Mouse (Mus musculus) limb, embryonic 14.5 days (tissue): ENCODE results near the gene Ppfia3. TPM values are rescaled to one million over a fixed set of nuclear protein-coding genes. Genes with fewer than 3 reads are reported as not detected.

Experiments
- ATAC-seq: fragments of 200-750 bp; cut with Nextera tagmentation; 2 replicates; pipeline ENCODE4 v1.8.0; 2017; ENCODE audit warnings: low read depth, moderate number of reproducible peaks, moderate TSS enrichment; ENCODE audit not compliant: low FRiP score
- DNase-seq: peaks from one replicate; pipeline ENCODE4 v3.0.0-alpha.2; 2015; ENCODE audit warnings: low spot score
- H3K27ac ChIP-seq: fragments of 300-500 bp; sonication (generic); replicated peaks from 2 replicates; pipeline ENCODE4 v1.5.1; 2014; ENCODE audit warnings: low read depth, mild to moderate bottlenecking, low read length, moderate library complexity, mixed read lengths
- H3K27me3 ChIP-seq: fragments of 300-500 bp; sonication (generic); 2 replicates; pipeline ENCODE4 v1.6.1; 2014; ENCODE audit warnings: low read length, mixed read lengths; ENCODE audit not compliant: control insufficient read depth, insufficient read depth
- H3K36me3 ChIP-seq: fragments of 300-500 bp; sonication (generic); 2 replicates; pipeline ENCODE4 v1.6.1; 2014; ENCODE audit warnings: mild to moderate bottlenecking, low read length, moderate library complexity, mixed read lengths; ENCODE audit not compliant: control insufficient read depth, insufficient read depth
- H3K4me1 ChIP-seq: fragments of 300-500 bp; sonication (generic); 2 replicates; pipeline ENCODE4 v1.6.1; 2014; ENCODE audit warnings: antibody characterized with exemption, low read length, mixed read lengths; ENCODE audit not compliant: control insufficient read depth, insufficient read depth
- H3K4me2 ChIP-seq: fragments of 300-500 bp; sonication (generic); replicated peaks from 2 replicates; pipeline ENCODE4 v1.6.1; 2014; ENCODE audit warnings: low read depth, mild to moderate bottlenecking, low read length, moderate library complexity; ENCODE audit not compliant: severe bottlenecking
- H3K4me3 ChIP-seq: fragments of 300-500 bp; sonication (generic); replicated peaks from 2 replicates; pipeline ENCODE4 v1.5.1; 2014; ENCODE audit warnings: low read length
- H3K9ac ChIP-seq: fragments of 300-500 bp; sonication (generic); 2 replicates; pipeline ENCODE4 v1.6.1; 2014; ENCODE audit warnings: mild to moderate bottlenecking, low read depth, low read length, moderate library complexity; ENCODE audit not compliant: severe bottlenecking
- H3K9me3 ChIP-seq: fragments of 300-500 bp; sonication (generic); 2 replicates; pipeline ENCODE4 v1.6.1; 2016; ENCODE audit warnings: low read length; ENCODE audit not compliant: control insufficient read depth
- POLR2A ChIP-seq: fragments of 200-500 bp; IDR thresholded peaks from 2 replicates; pipeline ENCODE4 v1.8.0; 2012; ENCODE audit warnings: inconsistent platforms, mild to moderate bottlenecking, moderate library complexity, borderline replicate concordance; ENCODE audit not compliant: insufficient read depth, insufficient read length; ENCODE audit errors: extremely low read depth
- WGBS: fragments of 180-500 bp; shearing (Covaris S2); extraction: QIAGEN DNeasy Blood & Tissue Kit; methylation state at CpG from one replicate; pipeline ENCODE4 v1.1.7; 2014; 5-methylcytosine and 5-hydroxymethylcytosine counted together
- polyA plus RNA-seq, 2 experiments: library from polyadenylated mRNA; depleted of rRNA in 1 of 2; stranded (reverse) in 1 of 2; unstranded in 1 of 2; fragments of >200 nt; fragmentation: Nextera tagmentation in 1 of 2; extraction: Ambion mirVana in 1 of 2; gene quantifications; 2 replicates each; pipeline versions ENCODE4 v1.2.1 to v1.2.3; 2012 to 2014

Gene Ppfia3
- polyA plus RNA-seq, 2 experiments: 9.0 to 12.3 TPM

DNA sequence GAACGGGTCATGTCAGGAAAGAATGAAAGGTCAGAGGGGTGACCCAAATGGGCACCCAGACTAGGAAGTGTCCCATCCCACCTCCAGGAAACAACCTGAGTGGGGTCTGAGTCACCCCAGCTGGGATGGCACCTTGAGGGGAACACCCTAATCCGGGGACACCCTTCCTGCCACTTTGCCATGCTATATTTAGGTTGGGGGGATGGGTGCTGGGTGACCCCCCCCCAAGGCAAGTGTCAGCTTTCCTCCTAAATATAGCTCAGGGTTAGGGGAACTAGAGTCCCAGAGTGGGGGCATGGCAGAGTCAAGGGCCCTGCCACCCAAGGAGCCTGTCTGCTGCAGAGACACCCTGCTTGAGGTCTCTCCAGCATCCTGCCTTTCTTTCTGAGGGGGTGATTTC is 45.6 kb upstream of the Ppfia3 start:
- no peaks in the 10 kb centered on the region for H3K36me3 ChIP-seq
- H3K4me3 ChIP-seq: no peak overlapping the region
- H3K27ac ChIP-seq: no peak overlapping the region
- H3K4me1 ChIP-seq: peaks cover 4% of the 10 kb centered on the region
- H3K9me3 ChIP-seq: no peaks in the 10 kb centered on the region
- no peak for DNase-seq
- no peak overlapping the region for H3K9ac ChIP-seq
- TF ChIP-seq POLR2A: no peak
- WGBS: 81% methylated on average over 2 of the region's 2 CpGs
- peaks cover 76% of the 10 kb centered on the region for H3K27me3 ChIP-seq
- H3K4me2 ChIP-seq: no peak overlapping the region
- no peak for ATAC-seq

- no peak overlapping the region for H3K4me2 ChIP-seq
- H3K27ac ChIP-seq: no peak overlapping the region
- DNase-seq: no peak
- TF ChIP-seq POLR2A: no peak
- H3K27me3 ChIP-seq: peaks cover 74% of the 10 kb centered on the region
- 83% methylated on average over 8 of the region's 8 CpGs for WGBS
- H3K36me3 ChIP-seq: no peaks in the 10 kb centered on the region
- no peak for ATAC-seq
- no peaks in the 10 kb centered on the region for H3K9me3 ChIP-seq
- H3K9ac ChIP-seq: no peak overlapping the region
- peaks cover 7% of the 10 kb centered on the region for H3K4me1 ChIP-seq
- no peak overlapping the region for H3K4me3 ChIP-seq
Measured at GRCm38 (mm10) chr7:45409497-45410163, 42.8 kb upstream of the Ppfia3 start.

DNA sequence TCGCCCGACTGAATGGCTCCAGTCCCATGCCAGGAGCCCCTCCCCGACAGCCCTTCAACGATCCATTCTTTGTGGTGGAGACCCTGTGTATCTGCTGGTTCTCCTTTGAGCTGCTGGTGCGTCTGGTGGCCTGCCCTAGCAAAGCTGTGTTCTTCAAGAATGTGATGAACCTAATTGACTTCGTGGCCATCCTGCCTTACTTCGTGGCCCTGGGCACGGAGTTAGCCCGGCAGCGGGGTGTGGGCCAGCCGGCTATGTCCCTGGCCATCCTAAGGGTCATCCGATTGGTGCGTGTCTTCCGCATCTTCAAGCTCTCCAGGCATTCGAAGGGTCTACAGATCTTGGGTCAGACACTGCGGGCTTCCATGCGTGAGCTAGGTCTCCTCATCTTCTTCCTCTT is 42.1 kb upstream of the Ppfia3 start:
- no peak for DNase-seq
- no peak overlapping the region for H3K4me2 ChIP-seq
- H3K9ac ChIP-seq: no peak overlapping the region
- no peaks in the 10 kb centered on the region for H3K36me3 ChIP-seq
- H3K4me1 ChIP-seq: peaks cover 5% of the 10 kb centered on the region
- no peak overlapping the region for H3K27ac ChIP-seq
- no peaks in the 10 kb centered on the region for H3K9me3 ChIP-seq
- H3K27me3 ChIP-seq: peaks cover 67% of the 10 kb centered on the region
- no peak for ATAC-seq
- 83% methylated on average over 17 of the region's 17 CpGs for WGBS
- no peak overlapping the region for H3K4me3 ChIP-seq
- no peak for TF ChIP-seq POLR2A

- no peak overlapping the region for H3K4me3 ChIP-seq
- H3K9me3 ChIP-seq: no peaks in the 10 kb centered on the region
- H3K9ac ChIP-seq: no peak overlapping the region
- H3K27me3 ChIP-seq: peaks cover 61% of the 10 kb centered on the region
- H3K4me1 ChIP-seq: peaks cover 3% of the 10 kb centered on the region; the same call in 1 of the 2 replicates
- DNase-seq (no peak), ATAC-seq (no peak)
- H3K4me2 ChIP-seq: no peak overlapping the region
- WGBS: 68% methylated on average over 7 of the region's 7 CpGs
- H3K27ac ChIP-seq: no peak overlapping the region
- H3K36me3 ChIP-seq: no peaks in the 10 kb centered on the region
- TF ChIP-seq POLR2A: no peak
Measured at GRCm38 (mm10) chr7:45408351-45408750, 41.5 kb upstream of the Ppfia3 start.

DNA sequence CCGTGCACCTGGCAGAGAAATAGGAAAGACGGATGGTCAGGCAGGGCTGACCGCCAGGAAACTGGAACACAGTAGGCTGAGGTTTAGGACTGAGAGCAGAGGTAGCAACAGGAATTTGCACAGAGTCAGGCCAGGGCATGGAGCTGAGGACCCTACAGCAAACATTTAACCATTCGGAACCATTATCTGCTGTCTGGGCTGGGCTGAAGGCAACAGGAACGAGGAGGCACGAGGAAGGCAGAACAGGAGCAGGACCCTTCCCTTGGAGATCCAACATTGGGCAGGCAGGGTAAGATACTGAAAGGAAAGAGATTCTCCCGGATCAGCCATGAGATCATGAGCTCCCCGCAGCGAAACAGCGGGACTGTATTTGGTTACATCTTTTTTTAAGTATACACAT is 41.0 kb upstream of the Ppfia3 start:
- H3K9me3 ChIP-seq: no peaks in the 10 kb centered on the region
- no peaks in the 10 kb centered on the region for H3K36me3 ChIP-seq
- no peak for TF ChIP-seq POLR2A
- H3K9ac ChIP-seq: no peak overlapping the region
- H3K4me2 ChIP-seq: no peak overlapping the region
- ATAC-seq: no peak
- H3K27ac ChIP-seq: no peak overlapping the region
- WGBS: 84% methylated on average over 10 of the region's 10 CpGs
- H3K27me3 ChIP-seq: peaks cover 56% of the 10 kb centered on the region
- no peak overlapping the region for H3K4me3 ChIP-seq
- DNase-seq: no peak
- H3K4me1 ChIP-seq: peaks cover 3% of the 10 kb centered on the region; the same call in 1 of the 2 replicates
